Mouse (Mus musculus) stomach, postnatal 0 days (tissue): Measurements from ENCODE around the gene Cdh23. TPM values are rescaled to one million over a fixed set of nuclear protein-coding genes. Genes with fewer than 3 reads are reported as not detected.

Experiments used
- ATAC-seq: fragments of 200-750 bp; cut with Nextera tagmentation; 2 replicates; pipeline ENCODE4 v1.8.0; 2017; ENCODE audit not compliant: low FRiP score, low TSS enrichment
- DNase-seq: peaks from one replicate; pipeline ENCODE4 v3.0.0-alpha.2; 2016; ENCODE audit warnings: low spot score
- H3K27ac ChIP-seq: fragments of 300-500 bp; sonication (generic); replicated peaks from 2 replicates; pipeline ENCODE4 v1.5.1; 2014; ENCODE audit warnings: mild to moderate bottlenecking, control low read depth
- H3K27me3 ChIP-seq: fragments of 300-500 bp; sonication (generic); 2 replicates; pipeline ENCODE4 v1.6.1; 2014; ENCODE audit warnings: low read length; ENCODE audit not compliant: control insufficient read depth, insufficient read depth
- H3K36me3 ChIP-seq: fragments of 300-500 bp; sonication (generic); 2 replicates; pipeline ENCODE4 v1.6.1; 2014; ENCODE audit warnings: low read length, mixed read lengths; ENCODE audit not compliant: control insufficient read depth, insufficient read depth
- H3K4me1 ChIP-seq: fragments of 300-500 bp; sonication (generic); replicated peaks from 2 replicates; pipeline ENCODE4 v1.6.1; 2014; ENCODE audit warnings: antibody characterized with exemption; ENCODE audit not compliant: control insufficient read depth, insufficient read depth
- H3K4me2 ChIP-seq: fragments of 300-500 bp; sonication (generic); replicated peaks from 2 replicates; pipeline ENCODE4 v1.6.1; 2014; ENCODE audit warnings: low read depth, mild to moderate bottlenecking, control low read depth, moderate library complexity
- H3K4me3 ChIP-seq: fragments of 300-500 bp; sonication (generic); 2 replicates; pipeline ENCODE4 v1.5.1; 2014; ENCODE audit warnings: low read depth, low read length, control low read depth
- H3K9ac ChIP-seq: fragments of 300-500 bp; sonication (generic); 2 replicates; pipeline ENCODE4 v1.6.1; 2014; ENCODE audit warnings: mild to moderate bottlenecking, low read length, control low read depth, mixed read lengths
- H3K9me3 ChIP-seq: fragments of 300-500 bp; sonication (generic); 2 replicates; pipeline ENCODE4 v1.6.1; 2016; ENCODE audit warnings: low read length; ENCODE audit not compliant: control insufficient read depth
- CTCF ChIP-seq: IDR thresholded peaks from 2 replicates; pipeline ENCODE4 v1.5.1; 2016; ENCODE audit warnings: antibody characterized with exemption, low read depth, mild to moderate bottlenecking, moderate library complexity
- EP300 ChIP-seq: optimal IDR thresholded peaks from 2 replicates; pipeline ENCODE3; 2016; ENCODE audit warnings: antibody characterized with exemption
- WGBS: fragments of 180-500 bp; shearing (Covaris S2); extraction: QIAGEN DNeasy Blood & Tissue Kit; methylation state at CpG from one replicate; pipeline ENCODE4 v1.1.7; 2014; 5-methylcytosine and 5-hydroxymethylcytosine counted together
- polyA plus RNA-seq: library from polyadenylated mRNA; unstranded; fragments of >200 nt; fragmentation: Nextera tagmentation; extraction: Ambion mirVana; gene quantifications from 2 replicates; pipeline ENCODE4 v1.2.1, GENCODE M21; 2015

The Cdh23 gene
- polyA plus RNA-seq, 1 experiment from 2014 or later = 0.18 TPM

- H3K4me2 ChIP-seq = no peak overlapping the region
- WGBS = 30% methylated on average over 22 of the region's 22 CpGs
- ATAC-seq = no peak
Observed at GRCm38 (mm10) chr10:60592881-60593575, 103.3 kb downstream of the Cdh23 start.

GRCm38 (mm10) chr10:60591281-60591680, 105.0 kb downstream of the Cdh23 start:
- DNase-seq = no peak
- H3K4me1 ChIP-seq = no peaks in the 10 kb centered on the region
- H3K27me3 ChIP-seq = no peaks in the 10 kb centered on the region
- H3K4me2 ChIP-seq = no peak overlapping the region
- WGBS = 91% methylated on average over 1 of the region's 1 CpGs
- H3K9ac ChIP-seq = no peak overlapping the region
- no peak for TF ChIP-seq CTCF
- no peak for TF ChIP-seq EP300
- H3K9me3 ChIP-seq = no peaks in the 10 kb centered on the region
- ATAC-seq = no peak
- no peak overlapping the region for H3K27ac ChIP-seq
- no peak overlapping the region for H3K4me3 ChIP-seq
- no peaks in the 10 kb centered on the region for H3K36me3 ChIP-seq

More at GRCm38 (mm10) chr10:60592881-60593575, 103.3 kb downstream of the Cdh23 start:
- H3K4me1 ChIP-seq = no peaks in the 10 kb centered on the region
- DNase-seq = no peak
- TF ChIP-seq EP300 (no peak), CTCF (no peak)
- no peak overlapping the region for H3K9ac ChIP-seq
- H3K9me3 ChIP-seq = no peaks in the 10 kb centered on the region
- no peak overlapping the region for H3K4me3 ChIP-seq
- H3K36me3 ChIP-seq = no peaks in the 10 kb centered on the region
- H3K27ac ChIP-seq = no peak overlapping the region
- H3K27me3 ChIP-seq = no peaks in the 10 kb centered on the region

DNA sequence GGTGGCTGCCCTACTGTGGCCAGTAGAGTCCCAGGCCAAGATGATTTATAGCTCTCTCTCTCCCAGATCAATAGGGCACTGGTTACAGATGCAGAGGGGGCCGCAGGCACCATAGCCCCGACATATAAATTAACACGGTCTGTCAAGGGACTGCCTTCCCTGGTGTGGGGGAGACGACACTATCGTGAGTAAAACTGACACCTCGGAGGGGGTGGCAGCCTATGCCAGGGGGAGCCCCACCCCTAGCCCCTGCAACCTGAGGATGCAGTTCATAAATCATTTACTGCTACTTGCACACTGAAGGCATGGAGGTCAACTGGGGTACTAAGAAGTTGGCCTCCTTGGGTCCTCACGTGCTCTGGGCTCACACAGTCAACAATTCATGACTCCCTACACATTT, 106.0 kb downstream of the Cdh23 start:
- WGBS = 34% methylated on average over 7 of the region's 7 CpGs
- H3K27ac ChIP-seq = no peak overlapping the region
- ATAC-seq = no peak
- no peak overlapping the region for H3K9ac ChIP-seq
- no peak overlapping the region for H3K4me2 ChIP-seq
- H3K9me3 ChIP-seq = no peaks in the 10 kb centered on the region
- TF ChIP-seq EP300 (no peak), CTCF (no peak)
- H3K4me1 ChIP-seq = no peaks in the 10 kb centered on the region
- no peak for DNase-seq
- no peak overlapping the region for H3K4me3 ChIP-seq
- H3K36me3 ChIP-seq = no peaks in the 10 kb centered on the region
- H3K27me3 ChIP-seq = no peaks in the 10 kb centered on the region

GRCm38 (mm10) chr10:60585691-60586090, 110.6 kb downstream of the Cdh23 start:
- Histone ChIP-seq H3K27ac (no peak overlapping the region), H3K9me3 (no peaks in the 10 kb centered on the region), H3K27me3 (no peaks in the 10 kb centered on the region), H3K36me3 (no peaks in the 10 kb centered on the region), H3K4me3 (no peak overlapping the region), H3K4me1 (no peaks in the 10 kb centered on the region), H3K4me2 (no peak overlapping the region), H3K9ac (no peak overlapping the region)
- no peak for ATAC-seq
- no peak for TF ChIP-seq EP300
- 69% methylated on average over 6 of the region's 6 CpGs for WGBS
- DNase-seq = no peak

DNA sequence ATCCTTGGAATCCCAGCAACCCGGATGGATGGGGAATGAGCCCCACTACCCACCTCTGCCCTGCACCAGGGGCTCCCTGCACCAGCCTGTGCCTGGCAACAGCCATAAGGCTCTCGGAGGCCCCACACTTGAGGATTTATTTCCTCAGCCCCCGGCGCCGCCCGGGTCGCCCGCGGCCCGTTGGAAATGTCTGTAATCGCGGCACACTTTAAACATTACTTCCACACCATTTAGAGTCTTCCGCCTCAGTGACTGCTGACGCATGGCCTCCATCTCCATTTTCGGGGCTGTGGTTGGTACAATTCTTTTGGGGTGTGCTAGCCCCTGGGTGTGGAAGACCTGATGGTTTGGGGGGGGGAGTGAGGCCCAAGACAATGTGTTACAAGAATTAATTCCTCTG, 113.3 kb downstream of the Cdh23 start:
- H3K4me3 ChIP-seq = no peak overlapping the region
- WGBS = 68% methylated on average over 15 of the region's 15 CpGs

DNA sequence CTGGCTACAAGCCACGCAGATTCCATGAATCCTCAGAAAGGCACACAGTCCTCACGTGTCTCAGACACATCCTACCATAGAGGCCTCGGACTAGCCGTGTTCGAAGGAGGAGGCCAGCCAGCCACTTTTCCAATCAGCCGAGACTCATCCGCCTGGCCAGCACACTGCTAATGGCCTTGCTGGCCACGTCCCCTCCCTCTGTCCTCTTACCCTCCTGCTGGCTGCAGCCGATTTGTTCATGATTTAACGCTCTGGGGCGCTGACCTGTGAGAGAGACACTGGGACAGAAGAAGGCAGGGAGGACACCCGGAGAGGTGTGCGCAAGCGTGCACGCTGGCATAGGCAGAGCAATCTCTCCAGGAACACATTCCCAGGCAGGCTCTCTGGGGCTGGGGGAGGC, 115.6 kb downstream of the Cdh23 start:
- ATAC-seq (no peak), DNase-seq (no peak)
- 86% methylated on average over 15 of the region's 15 CpGs for WGBS
- Histone ChIP-seq H3K27me3 (no peaks in the 10 kb centered on the region), H3K4me2 (no peak overlapping the region), H3K9ac (no peak overlapping the region), H3K27ac (no peak overlapping the region), H3K36me3 (no peaks in the 10 kb centered on the region), H3K4me3 (no peak overlapping the region), H3K9me3 (no peaks in the 10 kb centered on the region), H3K4me1 (no peaks in the 10 kb centered on the region)
- TF ChIP-seq CTCF (no peak), EP300 (no peak)

More for the DNA sequence above, 113.3 kb downstream of the Cdh23 start:
- DNase-seq = no peak
- Histone ChIP-seq H3K4me2 (no peak overlapping the region), H3K9me3 (no peaks in the 10 kb centered on the region), H3K4me1 (no peaks in the 10 kb centered on the region), H3K27me3 (no peaks in the 10 kb centered on the region), H3K27ac (no peak overlapping the region), H3K9ac (no peak overlapping the region), H3K36me3 (no peaks in the 10 kb centered on the region)
- ATAC-seq = no peak
- TF ChIP-seq CTCF (no peak), EP300 (no peak)
